Mouse (Mus musculus) spleen, embryonic (tissue): Measurements from ENCODE around the gene Ntm.

Source experiments
- CTCF ChIA-PET: fragments of 350-600 bp; sonication (Branson Sonifier 250); formaldehyde crosslinking; loops from one replicate; lab custom pipeline; 2022; lab: Charles Lee

Gene Ntm

DNA sequence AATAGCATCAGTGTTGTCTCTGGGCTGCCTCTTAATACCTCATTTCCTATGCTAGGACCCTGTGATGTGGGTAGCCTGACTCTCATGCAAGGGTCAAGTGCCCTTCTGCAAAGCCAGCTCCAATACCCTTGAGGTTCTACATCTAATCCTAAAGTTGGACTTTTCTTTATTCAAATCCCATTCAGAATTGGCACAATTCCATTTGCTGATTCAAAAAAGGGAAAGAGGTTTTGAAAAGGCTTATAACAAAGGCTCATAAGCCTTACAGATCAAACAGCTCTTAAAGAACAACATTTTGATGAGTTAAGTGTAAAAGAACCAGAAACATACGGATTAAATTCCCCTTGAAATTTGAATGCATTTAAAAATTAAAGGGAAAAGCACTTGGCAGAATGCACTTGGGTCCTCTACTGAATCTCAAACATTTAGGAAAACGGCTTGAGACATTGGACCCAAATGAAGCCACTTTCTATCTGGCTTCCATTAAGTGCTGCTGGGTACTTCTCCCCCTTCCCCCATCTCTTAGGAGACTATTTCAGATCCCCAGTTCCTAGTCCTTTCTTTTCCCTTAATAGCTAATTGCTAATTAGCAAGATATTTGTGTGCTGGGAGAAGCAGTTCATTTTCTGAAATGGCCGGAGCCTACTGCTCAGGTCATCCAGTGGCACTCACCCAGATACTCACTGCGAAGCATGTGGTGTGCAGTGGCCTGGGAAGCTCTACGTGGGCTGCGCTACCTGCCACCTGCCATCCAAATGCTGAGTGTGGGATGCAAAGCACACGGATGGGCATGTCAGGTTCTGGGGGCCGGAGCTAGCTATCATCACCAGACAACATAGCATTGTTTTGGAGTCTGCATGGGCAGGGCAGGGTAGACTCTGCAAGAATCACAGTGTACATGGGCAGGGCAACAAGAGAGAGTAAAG, 720.2 kb downstream of the Ntm start:
- CTCF ChIA-PET = no interaction called here

DNA sequence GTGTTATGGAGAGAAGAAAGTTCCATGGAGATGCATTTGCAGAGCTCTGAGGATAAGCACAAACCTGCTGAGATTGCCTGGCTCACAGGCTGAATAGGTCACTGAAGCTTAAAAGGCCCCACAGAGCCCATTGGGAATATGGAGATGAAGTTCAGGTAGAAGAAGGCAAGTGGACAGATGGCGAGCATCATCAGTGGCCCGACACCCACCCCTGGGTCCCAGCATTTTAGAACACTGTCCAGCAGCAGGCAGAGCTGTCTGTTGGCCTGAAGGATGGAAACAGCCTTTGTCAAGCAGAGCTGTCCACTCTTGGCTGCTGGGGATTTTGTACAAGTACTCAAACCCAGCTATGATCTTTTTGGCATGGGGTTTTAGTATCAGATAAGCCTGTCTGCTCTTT, 722.1 kb downstream of the Ntm start:
- CTCF ChIA-PET = no interaction called here

DNA sequence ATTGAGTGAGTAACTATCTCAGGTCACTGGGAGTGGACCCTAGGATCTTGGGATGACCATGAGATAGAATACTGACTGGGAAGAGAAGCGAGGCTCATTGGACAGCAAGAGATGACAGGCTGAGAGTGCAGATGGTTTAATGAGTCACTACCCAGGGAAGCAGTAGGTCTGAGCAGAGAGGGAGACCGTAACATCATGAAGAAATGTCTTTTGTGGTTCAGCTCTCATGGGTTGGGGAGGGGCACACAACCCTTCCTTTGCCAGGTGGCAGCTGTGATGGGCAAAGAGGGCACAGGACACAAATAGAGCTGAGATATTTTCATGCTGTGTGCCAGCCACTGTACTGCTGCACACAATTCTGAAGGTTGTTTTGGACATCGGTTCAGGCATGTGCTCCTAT, 724.0 kb downstream of the Ntm start:
- CTCF ChIA-PET = no interaction called here

DNA sequence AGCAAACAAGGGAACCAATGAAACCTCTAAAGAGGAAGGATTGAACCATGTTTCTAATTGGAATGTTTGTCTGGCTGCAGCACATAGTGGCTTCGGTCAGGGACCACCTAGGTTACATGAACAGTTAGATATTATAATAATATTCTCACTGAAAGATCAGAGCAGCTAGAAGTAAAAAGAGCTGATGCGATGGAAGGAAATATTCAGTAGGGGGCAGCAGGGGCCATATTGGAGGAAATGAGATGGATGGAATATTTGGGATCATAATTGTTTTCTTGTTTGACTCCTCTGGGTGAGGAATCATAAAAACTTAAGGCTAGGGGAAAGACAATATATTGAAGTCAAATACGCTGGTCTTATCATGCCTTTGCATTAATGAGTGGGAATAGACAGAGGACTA, 726.2 kb downstream of the Ntm start:
- CTCF ChIA-PET = no interaction called here

- CTCF ChIA-PET = no interaction called here
Measured at GRCm38 (mm10) chr9:29227747-29228146, 735.2 kb downstream of the Ntm start.

DNA sequence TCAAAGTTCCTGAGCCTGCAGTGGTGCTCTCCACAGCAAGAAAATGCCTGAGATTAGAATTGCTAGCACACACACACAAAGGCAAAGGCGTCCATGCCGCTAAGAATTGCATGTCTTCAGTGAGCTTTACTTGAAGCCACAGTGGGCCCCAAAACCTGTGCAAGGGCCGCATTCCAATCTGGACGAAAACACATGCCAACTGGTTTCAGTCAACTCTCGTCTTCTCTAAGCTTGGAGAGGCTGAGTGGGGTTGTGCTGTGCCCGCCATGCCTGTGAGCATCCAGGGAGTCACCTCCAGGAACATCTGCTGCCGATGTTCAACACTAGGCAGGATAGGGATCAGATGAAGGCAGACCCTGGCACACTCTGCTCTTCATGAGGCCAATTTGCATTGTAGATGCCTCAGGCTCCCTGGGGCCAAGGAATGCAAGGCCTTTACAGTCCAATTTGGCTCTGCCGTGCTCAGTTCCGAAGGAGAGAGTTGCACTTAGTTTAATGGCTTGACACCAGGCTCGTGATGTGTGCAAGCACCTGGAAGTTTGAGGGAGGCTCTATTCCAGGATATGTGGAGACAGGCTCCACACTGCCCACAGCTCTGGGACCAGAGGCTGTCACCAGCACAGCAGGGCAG, 739.9 kb downstream of the Ntm start:
- CTCF ChIA-PET = no interaction called here

DNA sequence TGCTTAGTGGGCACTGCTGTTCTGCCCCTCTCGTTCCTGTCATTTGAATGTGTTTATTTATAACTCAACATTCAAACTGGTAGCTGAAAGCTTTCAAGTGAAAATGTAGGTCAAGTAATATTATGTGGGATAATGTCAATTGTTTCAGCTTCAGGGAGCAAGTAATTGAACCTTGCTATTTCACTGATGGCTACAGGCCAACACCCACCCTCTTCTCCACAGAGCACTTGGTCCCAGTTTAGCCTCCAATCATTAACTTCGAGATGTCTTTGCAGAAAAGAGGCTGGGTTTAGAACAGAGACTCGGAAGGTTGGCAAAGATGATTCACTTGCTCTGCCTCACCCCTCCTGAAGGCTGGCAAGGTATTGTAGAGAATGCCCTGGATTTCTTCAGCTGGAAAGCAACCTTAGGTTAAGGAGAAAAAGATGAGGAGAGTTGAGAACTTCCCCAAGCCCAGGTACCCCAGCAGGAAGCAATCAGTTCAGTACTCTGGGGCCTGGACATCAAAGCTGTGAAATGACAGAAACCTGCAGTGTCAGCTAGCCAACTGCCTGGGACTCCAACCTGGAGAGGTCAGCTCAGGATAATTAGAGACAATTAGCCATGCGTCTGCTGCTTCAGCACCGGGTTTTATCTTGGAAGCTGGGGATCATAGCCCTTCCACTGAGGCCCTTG, 741.9 kb downstream of the Ntm start:
- CTCF ChIA-PET = no interaction called here

DNA sequence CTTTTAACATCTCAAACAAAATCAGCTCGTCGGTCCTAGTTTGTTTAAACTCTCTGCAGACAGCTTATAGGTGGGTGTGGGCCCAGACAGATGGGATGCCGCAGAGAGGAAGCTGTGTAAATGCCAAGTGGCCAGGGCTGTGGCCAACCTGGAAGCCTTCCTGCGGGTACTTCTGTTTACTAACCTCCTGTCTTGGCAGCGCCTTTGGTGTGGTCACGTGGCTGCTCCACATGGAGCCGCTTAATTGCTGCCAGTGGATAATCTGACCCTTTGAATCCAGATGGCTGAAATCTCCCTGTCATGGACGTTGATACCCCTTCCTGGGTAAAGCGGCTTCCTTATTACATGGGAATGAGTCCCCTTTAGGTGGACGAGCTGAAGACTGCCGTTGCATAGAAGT, 742.4 kb downstream of the Ntm start:
- CTCF ChIA-PET = no interaction called here

GRCm38 (mm10) chr9:29217951-29218350, 745.0 kb downstream of the Ntm start:
- CTCF ChIA-PET = no interaction called here

- CTCF ChIA-PET = no interaction called here
Measured at GRCm38 (mm10) chr9:29216528-29216927, 746.4 kb downstream of the Ntm start.

GRCm38 (mm10) chr9:29215796-29216195, 747.1 kb downstream of the Ntm start:
- CTCF ChIA-PET = interaction anchor here (0.5 kb wide), 1 partner anchor 24 kb away, joined by 3 read pairs; no protein-coding TSS in a partner anchor

GRCm38 (mm10) chr9:29215241-29215640, 747.7 kb downstream of the Ntm start:
- CTCF ChIA-PET = interaction anchor here (0.5 kb wide), 1 partner anchor 23 kb away, joined by 3 read pairs; no protein-coding TSS in a partner anchor

GRCm38 (mm10) chr9:29209243-29209642, 753.7 kb downstream of the Ntm start:
- CTCF ChIA-PET = no interaction called here

GRCm38 (mm10) chr9:29208142-29208541, 754.8 kb downstream of the Ntm start:
- CTCF ChIA-PET = no interaction called here

GRCm38 (mm10) chr9:29205680-29206079, 757.3 kb downstream of the Ntm start:
- CTCF ChIA-PET = no interaction called here

- CTCF ChIA-PET = no interaction called here
Measured at GRCm38 (mm10) chr9:29202196-29202595, 760.7 kb downstream of the Ntm start.

DNA sequence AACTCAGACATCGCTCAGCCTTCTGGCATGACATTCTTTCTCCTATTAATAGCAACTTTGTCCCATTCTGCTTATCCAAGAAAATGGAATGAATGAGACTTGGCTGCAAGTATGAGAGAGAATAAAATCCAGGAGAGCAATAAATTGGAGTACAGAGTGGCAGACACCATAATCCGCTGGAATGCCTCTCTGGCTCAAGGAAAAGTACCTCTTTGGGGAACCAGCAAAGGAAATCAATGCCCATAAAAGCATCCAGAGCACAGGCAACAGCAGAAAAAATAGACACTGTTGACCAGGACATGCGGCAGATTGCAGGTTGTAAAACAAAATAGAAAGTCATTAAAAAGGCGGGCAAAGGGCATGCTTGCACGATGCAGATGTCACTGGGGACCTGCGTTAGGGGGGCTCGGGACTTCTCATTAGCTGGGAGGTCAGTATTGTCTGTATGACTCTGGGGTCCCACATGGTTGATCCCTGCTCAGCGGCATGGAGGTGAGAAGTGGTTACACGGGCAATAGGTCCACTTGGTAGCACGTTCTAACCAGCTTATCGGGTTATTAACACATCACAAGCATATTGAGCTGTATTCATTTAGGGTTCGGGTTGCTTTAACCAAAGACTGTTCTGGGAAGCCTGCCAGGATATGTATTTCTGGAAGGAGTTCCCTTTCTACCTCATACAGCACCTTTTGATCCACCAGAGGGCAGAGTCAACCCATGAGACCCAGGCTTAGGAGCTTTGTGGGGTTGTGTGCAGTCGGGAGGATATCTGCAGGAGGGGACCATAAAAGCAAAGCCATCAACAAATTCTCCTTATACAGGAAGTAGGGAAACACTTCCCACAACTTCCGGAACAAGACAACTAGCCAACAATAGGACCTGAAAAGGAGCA, 761.5 kb downstream of the Ntm start:
- CTCF ChIA-PET = no interaction called here

DNA sequence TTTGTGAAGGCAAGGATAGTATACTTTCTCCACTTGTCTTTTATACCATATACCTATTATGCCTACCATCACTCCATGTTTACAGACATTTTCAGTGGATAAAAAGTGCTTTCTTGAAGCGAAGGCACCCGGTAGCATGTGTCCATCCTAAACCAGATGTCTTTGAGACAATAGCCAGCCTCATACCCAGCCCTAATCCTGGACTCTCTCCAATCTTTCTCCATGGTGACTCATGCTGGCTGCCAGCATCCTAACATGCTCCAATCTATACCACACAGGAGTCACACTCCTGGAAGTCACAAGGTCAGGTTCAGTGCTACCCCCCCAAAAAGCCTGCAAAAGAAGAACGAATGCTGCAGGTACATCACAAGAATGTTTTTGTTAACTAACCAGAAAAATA, 765.9 kb downstream of the Ntm start:
- CTCF ChIA-PET = no interaction called here

DNA sequence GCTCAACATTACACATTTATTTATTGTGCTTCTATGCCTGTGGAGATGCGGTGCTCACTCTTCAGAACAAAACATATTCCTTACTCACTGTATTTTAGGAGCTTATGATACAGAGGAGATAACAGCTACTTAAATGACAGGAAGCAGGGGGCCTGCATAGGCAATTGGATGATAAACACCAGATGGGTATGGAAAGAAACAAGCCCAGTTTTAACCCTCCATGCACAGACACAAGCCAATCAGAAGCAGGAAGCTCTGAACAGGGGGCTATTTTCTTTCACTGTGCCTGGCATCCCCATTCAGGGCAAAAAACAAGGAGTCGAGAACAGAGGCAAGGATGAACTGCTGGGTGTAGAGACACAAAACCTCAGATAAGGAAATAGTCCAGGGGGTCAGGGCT, 768.7 kb downstream of the Ntm start:
- CTCF ChIA-PET = interaction anchor here (0.8 kb wide), 1 partner anchor 81 kb away, joined by 3 read pairs; no protein-coding TSS in a partner anchor

DNA sequence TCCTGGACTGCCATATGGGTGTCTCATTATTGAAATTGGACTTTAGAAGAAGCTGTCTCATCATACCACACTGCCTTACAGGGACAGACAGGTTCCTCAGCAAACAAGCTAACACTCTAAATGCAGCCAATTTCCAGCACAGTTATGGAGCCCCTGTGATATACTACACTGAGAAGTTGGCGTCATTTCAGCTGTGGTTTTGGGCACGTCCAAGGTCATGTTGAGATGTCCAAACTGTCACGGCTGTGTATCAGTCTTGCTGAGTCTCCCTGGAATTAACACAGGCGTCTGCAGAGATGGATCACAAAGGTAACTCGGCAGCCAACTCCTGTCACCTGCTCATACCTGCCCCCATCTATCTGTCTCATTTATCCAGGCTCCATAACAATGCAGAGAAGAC, 779.9 kb downstream of the Ntm start:
- CTCF ChIA-PET = no interaction called here

DNA sequence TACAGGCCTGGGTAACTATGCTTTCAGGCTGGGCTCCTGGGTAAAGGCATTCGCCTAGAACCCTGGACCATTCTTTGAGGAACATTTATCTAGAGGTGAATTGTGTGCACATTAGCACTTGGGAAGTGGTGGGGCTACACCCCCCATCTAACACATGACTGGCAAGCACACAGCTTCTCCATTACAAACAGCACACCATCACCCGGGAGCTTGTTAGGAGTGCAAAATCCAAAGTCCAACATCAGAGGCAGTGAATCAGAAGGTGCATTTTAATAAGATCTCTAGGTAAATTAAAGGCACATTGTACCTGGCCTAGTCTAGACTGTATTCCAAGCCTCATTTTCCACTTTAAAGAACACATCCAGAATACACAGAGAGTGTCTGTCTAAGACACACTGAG, 781.3 kb downstream of the Ntm start:
- CTCF ChIA-PET = no interaction called here
